Mouse (Mus musculus) ES-Bruce4 (cell line): ENCODE data around the gene 1700057G04Rik.

ENCODE experiments used
- CTCF ChIP-seq: IDR thresholded peaks from one replicate; pipeline ENCODE4 v1.8.1; 2011; ENCODE audit warnings: low read depth, low read length
- POLR2A ChIP-seq: IDR thresholded peaks from one replicate; pipeline ENCODE4 v1.8.1; 2011; ENCODE audit warnings: low read length; ENCODE audit not compliant: insufficient read depth

DNA sequence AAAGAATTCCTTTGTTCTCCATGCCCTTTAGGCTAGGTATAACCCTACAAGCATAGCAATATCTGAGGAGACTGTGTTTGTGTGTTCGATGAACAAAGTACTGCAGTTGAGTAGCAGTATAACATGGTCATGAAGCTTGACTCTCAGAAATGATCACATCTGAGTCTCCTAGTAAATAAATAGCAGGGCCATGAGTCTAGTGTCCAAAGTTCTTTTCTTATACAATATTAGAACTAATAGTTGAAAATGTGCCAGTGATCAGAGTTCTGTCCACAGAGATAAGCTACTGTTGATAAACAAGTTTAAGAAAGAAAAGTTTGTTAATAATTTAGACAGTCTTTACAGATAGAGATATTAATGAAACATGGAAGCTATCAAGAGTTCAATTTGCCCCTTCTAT lies 42.7 kb downstream of the 1700057G04Rik start:
- TF ChIP-seq CTCF = no peak
- no peak for TF ChIP-seq POLR2A
